Mouse (Mus musculus): ENCODE data around the gene Praf2. TPM values are rescaled to one million over a fixed set of nuclear protein-coding genes. Genes with fewer than 3 reads are reported as not detected.

Gene Praf2
- 81.0 and 81.1 TPM in 2 replicates for polyA plus RNA-seq (2014; fragmentation: Nextera tagmentation; extraction: Ambion mirVana)

GRCm38 (mm10) chrX:7728215-7728921 lies at the start of gene Praf2:
Gene Praf2, plus strand, starts transcription at chrX:7728439.
- 16% methylated on average over 42 of the region's 42 CpGs for WGBS
- no peaks in the 10 kb centered on the region for H3K4me1 ChIP-seq (replicated peaks; ENCODE audit: control insufficient read depth, insufficient read depth, low read length)

GRCm38 (mm10) chrX:7678986-7679385 lies 49.3 kb upstream of the Praf2 start:
- Histone ChIP-seq H3K4me2 (ENCODE audit: low read length) (no peak overlapping the region), H3K9ac (ENCODE audit: low read length) (no peak overlapping the region)
- 36% methylated on average over 3 of the region's 3 CpGs for WGBS

More at GRCm38 (mm10) chrX:7728215-7728921, at the start of gene Praf2:
- Histone ChIP-seq H3K9me3 (ENCODE audit: control insufficient read depth, low read length) (no peaks in the 10 kb centered on the region), H3K36me3 (ENCODE audit: control insufficient read depth, insufficient read depth, low read length) (peaks cover 12% of the 10 kb centered on the region; the same call in 1 of the 2 replicates), H3K4me3 (ENCODE audit: low read depth, low read length) (peak within 1 kb of the TSS; percentile 44), H3K27me3 (replicated peaks; ENCODE audit: control insufficient read depth, insufficient read depth, low read length) (no peaks in the 10 kb centered on the region), H3K27ac (ENCODE audit: low read depth) (peak within 1 kb of the TSS; percentile 57; the same call in 1 of the 2 replicates), H3K9ac (ENCODE audit: low read length) (peak within 1 kb of the TSS; percentile 47), H3K4me2 (ENCODE audit: low read length) (peak within 1 kb of the TSS; percentile 52)
- peak; percentile 85 for DNase-seq (ENCODE audit: low spot score)
- ATAC-seq (replicated peaks; ENCODE audit: low FRiP score, low TSS enrichment, low read depth), result peak; percentile 93

GRCm38 (mm10) chrX:7679405-7680056 lies 48.7 kb upstream of the Praf2 start:
- H3K4me1 ChIP-seq (replicated peaks; ENCODE audit: control insufficient read depth, insufficient read depth, low read length), result no peaks in the 10 kb centered on the region
- H3K9ac ChIP-seq (ENCODE audit: low read length), result no peak overlapping the region
- WGBS, result 20% methylated on average over 27 of the region's 27 CpGs
- DNase-seq (ENCODE audit: low spot score) (peak; percentile 86), ATAC-seq (replicated peaks; ENCODE audit: low FRiP score, low TSS enrichment, low read depth) (peak; percentile 90)
- no peak overlapping the region for H3K27ac ChIP-seq (ENCODE audit: low read depth)
- H3K9me3 ChIP-seq (ENCODE audit: control insufficient read depth, low read length), result no peaks in the 10 kb centered on the region
- peak overlapping the region; percentile 18; the same call in 1 of the 2 replicates for H3K4me3 ChIP-seq (ENCODE audit: low read depth, low read length)
- H3K36me3 ChIP-seq (ENCODE audit: control insufficient read depth, insufficient read depth, low read length), result no peaks in the 10 kb centered on the region
- no peaks in the 10 kb centered on the region for H3K27me3 ChIP-seq (replicated peaks; ENCODE audit: control insufficient read depth, insufficient read depth, low read length)
- H3K4me2 ChIP-seq (ENCODE audit: low read length), result peak overlapping the region; percentile 46

More at GRCm38 (mm10) chrX:7678986-7679385, 49.3 kb upstream of the Praf2 start:
- no peak overlapping the region for H3K27ac ChIP-seq (ENCODE audit: low read depth)
- no peaks in the 10 kb centered on the region for H3K9me3 ChIP-seq (ENCODE audit: control insufficient read depth, low read length)
- DNase-seq (ENCODE audit: low spot score), result no peak
- no peaks in the 10 kb centered on the region for H3K27me3 ChIP-seq (replicated peaks; ENCODE audit: control insufficient read depth, insufficient read depth, low read length)
- no peaks in the 10 kb centered on the region for H3K4me1 ChIP-seq (replicated peaks; ENCODE audit: control insufficient read depth, insufficient read depth, low read length)
- H3K36me3 ChIP-seq (ENCODE audit: control insufficient read depth, insufficient read depth, low read length), result no peaks in the 10 kb centered on the region
- H3K4me3 ChIP-seq (ENCODE audit: low read depth, low read length), result no peak overlapping the region
- ATAC-seq (replicated peaks; ENCODE audit: low FRiP score, low TSS enrichment, low read depth), result no peak

GRCm38 (mm10) chrX:7680057-7680412 lies 48.2 kb upstream of the Praf2 start:
- ATAC-seq (replicated peaks; ENCODE audit: low FRiP score, low TSS enrichment, low read depth), result no peak
- WGBS, result 14% methylated on average over 12 of the region's 12 CpGs

GRCm38 (mm10) chrX:7680864-7681263 lies 47.4 kb upstream of the Praf2 start, which contains the start of gene Magix:
Gene Magix, minus strand, starts transcription at chrX:7681251.
- no peaks in the 10 kb centered on the region for H3K27me3 ChIP-seq (replicated peaks; ENCODE audit: control insufficient read depth, insufficient read depth, low read length)
- H3K4me3 ChIP-seq (ENCODE audit: low read depth, low read length), result peak within 1 kb of the TSS; percentile 18; the same call in 1 of the 2 replicates
- WGBS, result 69% methylated on average over 14 of the region's 14 CpGs
- H3K9ac ChIP-seq (ENCODE audit: low read length), result no peak within 1 kb of the TSS
- H3K4me2 ChIP-seq (ENCODE audit: low read length), result peak within 1 kb of the TSS; percentile 46
- H3K4me1 ChIP-seq (replicated peaks; ENCODE audit: control insufficient read depth, insufficient read depth, low read length), result no peaks in the 10 kb centered on the region
- DNase-seq (ENCODE audit: low spot score) (no peak), ATAC-seq (replicated peaks; ENCODE audit: low FRiP score, low TSS enrichment, low read depth) (no peak)
- no peak within 1 kb of the TSS for H3K27ac ChIP-seq (ENCODE audit: low read depth)
- H3K9me3 ChIP-seq (ENCODE audit: control insufficient read depth, low read length), result no peaks in the 10 kb centered on the region
- no peaks in the 10 kb centered on the region for H3K36me3 ChIP-seq (ENCODE audit: control insufficient read depth, insufficient read depth, low read length)

More at GRCm38 (mm10) chrX:7680057-7680412, 48.2 kb upstream of the Praf2 start:
- Histone ChIP-seq H3K27me3 (replicated peaks; ENCODE audit: control insufficient read depth, insufficient read depth, low read length) (no peaks in the 10 kb centered on the region), H3K4me3 (ENCODE audit: low read depth, low read length) (peak overlapping the region; percentile 18; the same call in 1 of the 2 replicates), H3K9me3 (ENCODE audit: control insufficient read depth, low read length) (no peaks in the 10 kb centered on the region), H3K27ac (ENCODE audit: low read depth) (no peak overlapping the region), H3K4me1 (replicated peaks; ENCODE audit: control insufficient read depth, insufficient read depth, low read length) (no peaks in the 10 kb centered on the region), H3K36me3 (ENCODE audit: control insufficient read depth, insufficient read depth, low read length) (no peaks in the 10 kb centered on the region), H3K9ac (ENCODE audit: low read length) (no peak overlapping the region), H3K4me2 (ENCODE audit: low read length) (peak overlapping the region; percentile 46)
- DNase-seq (ENCODE audit: low spot score), result no peak

- Histone ChIP-seq H3K27me3 (replicated peaks; ENCODE audit: control insufficient read depth, insufficient read depth, low read length) (no peaks in the 10 kb centered on the region), H3K4me2 (ENCODE audit: low read length) (no peak overlapping the region), H3K4me1 (replicated peaks; ENCODE audit: control insufficient read depth, insufficient read depth, low read length) (no peaks in the 10 kb centered on the region), H3K9me3 (ENCODE audit: control insufficient read depth, low read length) (no peaks in the 10 kb centered on the region), H3K27ac (ENCODE audit: low read depth) (no peak overlapping the region), H3K9ac (ENCODE audit: low read length) (no peak overlapping the region), H3K36me3 (ENCODE audit: control insufficient read depth, insufficient read depth, low read length) (no peaks in the 10 kb centered on the region), H3K4me3 (ENCODE audit: low read depth, low read length) (no peak overlapping the region)
- ATAC-seq (replicated peaks; ENCODE audit: low FRiP score, low TSS enrichment, low read depth), result no peak
- WGBS, result 100% methylated on average over 2 of the region's 2 CpGs
- no peak for DNase-seq (ENCODE audit: low spot score)
Observed at GRCm38 (mm10) chrX:7688321-7688720, 39.9 kb upstream of the Praf2 start.

GRCm38 (mm10) chrX:7690486-7690885 lies 37.8 kb upstream of the Praf2 start:
- Histone ChIP-seq H3K27ac (ENCODE audit: low read depth) (no peak overlapping the region), H3K4me3 (ENCODE audit: low read depth, low read length) (no peak overlapping the region), H3K9me3 (ENCODE audit: control insufficient read depth, low read length) (no peaks in the 10 kb centered on the region), H3K36me3 (ENCODE audit: control insufficient read depth, insufficient read depth, low read length) (no peaks in the 10 kb centered on the region), H3K4me1 (replicated peaks; ENCODE audit: control insufficient read depth, insufficient read depth, low read length) (no peaks in the 10 kb centered on the region), H3K27me3 (replicated peaks; ENCODE audit: control insufficient read depth, insufficient read depth, low read length) (no peaks in the 10 kb centered on the region), H3K9ac (ENCODE audit: low read length) (no peak overlapping the region), H3K4me2 (ENCODE audit: low read length) (no peak overlapping the region)
- WGBS, result 72% methylated on average over 3 of the region's 3 CpGs
- no peak for DNase-seq (ENCODE audit: low spot score)
- ATAC-seq (replicated peaks; ENCODE audit: low FRiP score, low TSS enrichment, low read depth), result no peak

- Histone ChIP-seq H3K4me3 (ENCODE audit: low read depth, low read length) (no peak overlapping the region), H3K9me3 (ENCODE audit: control insufficient read depth, low read length) (no peaks in the 10 kb centered on the region), H3K4me2 (ENCODE audit: low read length) (no peak overlapping the region), H3K27me3 (replicated peaks; ENCODE audit: control insufficient read depth, insufficient read depth, low read length) (no peaks in the 10 kb centered on the region), H3K4me1 (replicated peaks; ENCODE audit: control insufficient read depth, insufficient read depth, low read length) (no peaks in the 10 kb centered on the region), H3K27ac (ENCODE audit: low read depth) (no peak overlapping the region), H3K36me3 (ENCODE audit: control insufficient read depth, insufficient read depth, low read length) (no peaks in the 10 kb centered on the region), H3K9ac (ENCODE audit: low read length) (no peak overlapping the region)
- DNase-seq (ENCODE audit: low spot score) (no peak), ATAC-seq (replicated peaks; ENCODE audit: low FRiP score, low TSS enrichment, low read depth) (no peak)
- whole genome bisulfite sequencing, result 34% methylated on average over 4 of the region's 4 CpGs
Observed at GRCm38 (mm10) chrX:7692862-7693261, 35.4 kb upstream of the Praf2 start.

Data from intestine, embryonic 14.5 days (tissue).